Mouse (Mus musculus): ENCODE results near the gene Pigq.

Pigq gene

DNA sequence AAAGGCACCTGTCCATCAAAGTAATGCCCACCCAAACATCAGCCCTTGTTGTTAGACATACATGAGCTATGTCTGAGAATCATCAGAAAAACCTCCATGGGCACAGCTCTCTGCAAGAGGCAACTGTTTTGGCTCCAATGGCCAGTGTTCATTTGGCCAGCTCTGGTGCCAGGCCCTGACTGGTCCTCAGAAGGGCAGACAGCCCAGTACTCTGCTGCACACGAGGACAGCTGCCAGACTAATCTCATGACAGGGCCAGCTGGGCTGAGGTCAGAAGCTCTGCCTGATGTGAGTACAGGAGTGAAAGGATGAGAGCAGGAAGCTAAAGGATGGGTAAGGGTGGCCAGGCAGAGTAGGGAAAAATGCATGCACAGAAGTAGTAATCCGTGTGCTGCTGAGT lies 19.4 kb downstream of the Pigq start:
- no peak for DNase-seq (ENCODE audit: low read depth, low spot score)

- DNase-seq (ENCODE audit: low read depth, low spot score) = no peak
These were observed 22.6 kb downstream of the Pigq start for GRCm38 (mm10) chr17:25922120-25922519.

- peak; percentile 99 for DNase-seq (ENCODE audit: low read depth, low spot score)
These were observed 24.7 kb downstream of the Pigq start for GRCm38 (mm10) chr17:25919786-25920642.

DNA sequence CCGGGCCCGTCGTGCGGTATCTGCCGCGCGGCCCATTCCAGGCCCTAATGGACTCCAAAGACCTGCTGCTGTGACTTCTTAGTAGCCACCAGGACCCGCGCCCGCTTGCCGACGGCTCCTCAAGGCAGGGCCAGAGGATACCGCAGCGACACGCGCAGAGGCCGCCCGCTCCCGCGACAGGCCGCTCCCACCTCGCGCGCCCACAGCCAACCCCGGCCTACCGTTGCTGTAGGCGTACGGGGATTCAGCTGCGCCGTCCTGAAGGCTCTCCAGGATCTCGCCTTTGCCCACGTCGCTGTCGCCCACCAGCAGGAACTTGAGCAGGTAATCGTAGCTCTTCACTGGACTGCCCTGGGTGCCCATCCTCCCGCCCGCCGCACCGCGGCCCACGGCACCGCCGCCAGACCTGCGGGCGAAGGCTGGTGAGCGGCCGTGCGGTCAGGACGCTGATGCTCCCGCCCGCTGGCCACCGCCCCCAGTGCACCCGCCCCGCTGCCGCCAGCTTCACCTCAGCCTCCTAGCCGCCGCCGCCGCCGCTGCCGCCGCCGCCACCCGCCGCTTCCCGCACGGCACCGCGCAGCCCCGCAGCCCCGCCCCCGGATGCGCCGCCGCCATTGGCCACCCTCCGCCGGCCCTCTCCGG lies 25.5 kb downstream of the Pigq start, which contains the start of gene Rab40c:
Gene Rab40c, minus strand, starts transcription at position 584 of the 642 bp plus-strand sequence.
- DNase-seq (ENCODE audit: low read depth, low spot score) = no peak

DNA sequence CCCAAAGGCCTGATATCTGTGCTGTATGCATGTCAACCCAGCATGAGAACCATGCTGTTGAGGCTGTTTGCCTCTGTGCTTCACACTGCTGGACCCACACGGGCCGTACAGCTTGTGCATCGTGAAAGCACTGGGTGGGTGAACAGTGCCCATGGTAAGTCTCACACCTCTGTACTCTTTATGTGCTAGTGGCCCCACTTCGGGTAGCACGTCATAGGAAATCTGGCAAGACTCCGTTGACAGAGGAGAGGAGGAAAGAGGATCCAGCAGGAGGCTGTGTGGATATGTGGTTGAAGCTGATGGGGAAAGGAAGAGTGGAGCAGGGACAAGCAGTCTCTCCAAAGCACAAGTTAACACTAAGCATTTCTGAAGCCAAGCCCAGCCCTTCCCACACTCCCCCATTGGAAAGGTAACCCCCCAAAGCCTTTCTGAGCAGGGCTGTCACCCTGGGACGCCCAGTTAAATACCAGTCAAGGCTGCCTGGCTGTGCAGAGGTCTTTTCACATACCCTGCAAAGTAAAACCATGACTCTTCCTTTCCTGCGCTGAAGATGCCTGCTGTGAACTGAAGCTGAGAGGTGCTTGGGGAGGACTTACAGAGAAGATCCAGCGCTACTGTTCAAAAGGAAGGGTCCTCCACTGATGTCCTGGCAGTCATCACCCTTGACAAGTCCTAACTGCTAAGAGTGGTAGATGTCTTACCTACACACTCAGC lies 26.5 kb downstream of the Pigq start:
- DNase-seq (ENCODE audit: low read depth, low spot score) = no peak

- DNase-seq (ENCODE audit: low read depth, low spot score) = no peak
These were observed 27.6 kb downstream of the Pigq start for GRCm38 (mm10) chr17:25916931-25917647.

- DNase-seq (ENCODE audit: low read depth, low spot score) = no peak
These were observed 30.4 kb downstream of the Pigq start for GRCm38 (mm10) chr17:25914295-25914694.

DNA sequence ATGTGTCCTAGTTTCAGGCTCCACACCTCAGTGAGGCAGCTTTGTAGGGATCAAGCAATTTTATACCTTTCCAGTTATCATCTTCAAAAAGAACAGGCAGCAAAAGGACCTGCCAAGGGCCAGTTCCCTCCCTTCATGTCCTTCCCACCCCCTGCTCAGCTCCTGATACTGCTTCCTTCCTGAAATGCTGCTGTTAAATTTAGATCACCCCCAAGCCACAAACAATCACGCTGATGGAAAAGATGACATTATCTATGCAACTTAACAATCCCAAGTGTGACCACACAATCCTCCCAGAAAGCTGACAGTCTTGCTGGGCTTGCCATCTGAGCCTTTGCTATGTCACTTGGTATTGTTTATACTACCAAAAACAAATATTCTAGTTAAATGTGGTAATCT lies 30.9 kb downstream of the Pigq start:
- no peak for DNase-seq (ENCODE audit: low read depth, low spot score)

- DNase-seq (ENCODE audit: low read depth, low spot score) = no peak
These were observed 31.4 kb downstream of the Pigq start for GRCm38 (mm10) chr17:25913186-25913876.

DNA sequence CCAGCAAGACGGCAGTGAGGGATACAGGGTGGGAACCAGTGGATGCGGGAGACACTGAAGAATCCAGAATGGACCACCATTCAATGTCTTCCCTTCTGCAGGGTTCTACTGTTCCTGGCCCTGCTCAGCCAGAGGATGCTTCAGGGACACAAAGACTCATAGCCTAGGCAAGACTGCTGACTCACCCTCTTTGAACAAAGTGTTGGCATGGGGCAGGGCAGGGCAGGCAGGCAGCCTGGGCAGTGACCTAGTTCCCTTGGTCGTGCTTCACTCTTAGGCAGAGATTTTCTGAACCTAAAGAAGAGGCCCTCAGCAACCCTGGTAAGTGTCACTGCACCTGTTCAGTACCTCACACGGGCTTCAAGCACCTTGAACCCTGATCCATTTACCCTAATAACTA lies 32.9 kb downstream of the Pigq start:
- DNase-seq (ENCODE audit: low read depth, low spot score) = no peak

- DNase-seq (ENCODE audit: low read depth, low spot score) = no peak
These were observed 37.1 kb downstream of the Pigq start for GRCm38 (mm10) chr17:25907640-25908039.

DNA sequence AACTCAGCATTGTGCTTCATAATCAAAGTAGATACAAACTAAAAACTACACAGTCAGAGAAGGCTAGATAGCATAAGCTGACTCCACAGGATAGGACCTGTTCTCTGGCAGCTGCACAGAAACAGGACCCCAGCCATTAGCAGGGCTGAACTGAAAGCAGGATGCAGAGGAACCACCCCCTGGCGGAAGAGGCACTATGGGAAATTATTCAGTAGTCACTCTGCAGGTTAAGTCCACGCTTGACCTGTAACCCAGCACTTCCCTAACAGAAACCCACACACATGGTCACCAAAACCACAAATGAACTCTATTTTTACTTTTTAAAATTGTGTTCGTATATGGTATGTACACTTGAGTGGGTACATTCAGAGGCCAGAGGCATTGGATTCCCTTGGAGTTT lies 41.7 kb downstream of the Pigq start:
- no peak for DNase-seq (ENCODE audit: low read depth, low spot score)

GRCm38 (mm10) chr17:25900193-25900592 lies 44.5 kb downstream of the Pigq start:
- no peak for DNase-seq (ENCODE audit: low read depth, low spot score)

- DNase-seq (ENCODE audit: low read depth, low spot score) = no peak
These were observed 48.8 kb downstream of the Pigq start for GRCm38 (mm10) chr17:25895891-25896290.

- DNase-seq (ENCODE audit: low read depth, low spot score) = no peak
These were observed 49.3 kb downstream of the Pigq start for GRCm38 (mm10) chr17:25895415-25895814.

DNA sequence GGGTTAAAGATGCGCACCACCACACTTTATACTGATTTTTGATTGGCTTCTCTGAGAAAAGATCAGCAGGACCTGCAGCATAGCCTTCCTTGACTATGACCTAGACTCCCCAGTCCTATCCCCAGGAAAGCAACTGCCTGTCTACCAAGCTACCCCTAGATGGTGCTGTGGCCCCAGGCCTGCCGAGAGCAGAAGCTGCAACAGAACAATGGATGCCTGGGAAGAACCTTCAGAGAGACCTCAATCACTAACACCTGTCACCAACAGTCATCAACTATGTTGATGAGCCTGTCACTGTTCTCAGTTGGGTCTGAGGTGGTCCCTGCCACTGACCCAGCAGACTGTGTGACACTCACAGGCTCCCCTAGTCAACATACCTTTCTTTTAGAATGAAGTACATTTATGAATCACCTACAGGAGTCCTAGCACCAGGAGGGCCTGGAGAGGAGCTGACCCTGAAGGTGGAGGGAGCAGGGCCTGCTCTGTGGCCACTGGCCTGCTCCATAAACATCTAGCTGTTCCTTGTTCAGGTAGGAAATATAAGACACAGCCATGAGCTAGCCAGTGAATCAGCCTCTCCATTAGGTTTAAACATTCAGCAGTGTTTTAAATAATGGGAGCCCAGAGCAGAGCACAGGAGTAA lies 50.6 kb downstream of the Pigq start:
- peak; percentile 63 for DNase-seq (ENCODE audit: low read depth, low spot score)

GRCm38 (mm10) chr17:25888837-25889236 lies 55.9 kb downstream of the Pigq start:
- DNase-seq (ENCODE audit: low read depth, low spot score) = no peak

GRCm38 (mm10) chr17:25887467-25887866 lies 57.3 kb downstream of the Pigq start:
- DNase-seq (ENCODE audit: low read depth, low spot score) = no peak

GRCm38 (mm10) chr17:25886806-25887205 lies 57.9 kb downstream of the Pigq start:
- DNase-seq (ENCODE audit: low read depth, low spot score) = no peak

DNA sequence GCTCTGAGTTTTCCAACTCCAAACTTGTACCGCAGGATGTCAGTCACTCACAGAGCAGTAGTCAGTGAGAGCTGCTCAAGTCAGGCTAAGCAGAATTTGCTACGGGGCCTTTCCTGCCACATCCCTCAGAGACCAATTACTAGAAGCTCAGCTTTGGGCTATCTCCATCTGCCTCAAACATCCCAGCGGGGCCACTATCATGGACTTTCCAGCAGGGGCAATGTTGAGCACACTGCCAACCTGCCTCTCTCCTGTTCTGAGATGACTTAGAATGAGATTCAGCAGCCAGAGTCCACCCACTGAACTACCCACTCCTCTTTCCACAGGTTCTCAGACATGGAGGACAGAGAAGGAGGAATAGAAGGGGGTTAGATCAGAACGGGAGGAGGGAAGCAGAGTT lies 59.1 kb downstream of the Pigq start:
- DNase-seq (ENCODE audit: low read depth, low spot score) = no peak

GRCm38 (mm10) chr17:25883824-25884223 lies 60.9 kb downstream of the Pigq start:
- DNase-seq (ENCODE audit: low read depth, low spot score) = no peak
